In genomic region chr2:28681718-28682117, GRCm38 (mm10) we compare ENCODE assay signal across 9 mouse cellular contexts. TPM values are rescaled to one million over a fixed set of nuclear protein-coding genes. Genes with fewer than 3 reads are reported as not detected.
DNase-seq lines count a peak whose midpoint lies in the region; TF ChIP-seq lines count a peak whose summit lies in the region.
"Had no signal": no experiment of that assay in that cellular context is flagged by ENCODE, and none has a peak within 500 bp of the region (broad histone marks: within the 10 kb centered on the region; RNA-seq: fewer than 3 reads in every experiment).

No protein-coding gene starts in this region.

- no peaks in the 10 kb centered on the region for H3K9me3 ChIP-seq in midbrain, embryonic 10.5 days (replicated peaks)
- H3K9me3 ChIP-seq: embryonic facial prominence, embryonic 13.5 days had no signal

- WGBS in midbrain, embryonic 10.5 days, result 90% methylated on average over 4 of the region's 4 CpGs

- intact Hi-C loops in gastrocnemius, adult 2 months (cut with DNase I), result no loop called here

- DNase-seq in gastrocnemius, adult 2 months, result peak; percentile 48
- no peak for DNase-seq in gastrocnemius, postnatal 4 days (ENCODE audit: low spot score in 2 of 2)
- DNase-seq in 416B (ENCODE audit: low read depth), result peak; percentile 43
- peak; percentile 54 to 64 for DNase-seq in cerebellum, adult 18-20 months
- peak; percentile 69 to 77 for DNase-seq in kidney, postnatal 25 days
- no peak for DNase-seq in testis, postnatal 14 days (ENCODE audit: low spot score)
- no peak for DNase-seq in midbrain, embryonic 10.5 days (ENCODE audit: low spot score)
- no peak for DNase-seq in embryo, embryonic 11 days

- H3K4me3 ChIP-seq in gastrocnemius, adult 2 months, result no peak overlapping the region
- no peak overlapping the region for H3K4me3 ChIP-seq in midbrain, embryonic 10.5 days
- H3K4me3 ChIP-seq: embryonic facial prominence, embryonic 13.5 days had no signal

- peaks cover 100% of the 10 kb centered on the region for H3K36me3 ChIP-seq in midbrain, embryonic 10.5 days

- no peak overlapping the region for H3K27ac ChIP-seq in gastrocnemius, adult 2 months
- H3K27ac ChIP-seq in midbrain, embryonic 10.5 days (replicated peaks), result no peak overlapping the region
- H3K27ac ChIP-seq: embryonic facial prominence, embryonic 13.5 days had no signal

- no peaks in the 10 kb centered on the region for H3K4me1 ChIP-seq in midbrain, embryonic 10.5 days
- H3K4me1 ChIP-seq: embryonic facial prominence, embryonic 13.5 days had no signal

- no peak for TF ChIP-seq CTCF in gastrocnemius, adult 2 months (IDR thresholded peaks at IDR 0.05)

- H3K27me3 ChIP-seq in midbrain, embryonic 10.5 days (ENCODE audit: low read depth, poor library complexity, severe bottlenecking), result no peaks in the 10 kb centered on the region
- H3K27me3 ChIP-seq: embryonic facial prominence, embryonic 13.5 days had no signal

RNA-seq across cellular contexts. Expression of gene Spaca9, which starts 17.8 kb away (rescaled TPM):
- not detected for total RNA-seq in gastrocnemius, adult 2 months (2021)
- under 1 TPM in 1 of 2 experiments, not detected in 1; 0.88 TPM for total RNA-seq in gastrocnemius, postnatal 4 days (2021)
- 1.7 and 3.2 TPM in 2 replicates for polyA plus RNA-seq in midbrain, embryonic 10.5 days (2016; fragmentation: Nextera tagmentation; extraction: Ambion mirVana)

RNA-seq across cellular contexts. Expression of gene Ak8, which starts 18.2 kb away (rescaled TPM):
- not detected for total RNA-seq in gastrocnemius, adult 2 months (2021)
- total RNA-seq in gastrocnemius, postnatal 4 days (2021), result under 1 TPM in 1 of 2 experiments, not detected in 1; 0.23 TPM
- polyA plus RNA-seq in midbrain, embryonic 10.5 days (2016; fragmentation: Nextera tagmentation; extraction: Ambion mirVana), result 0.61 and 0.72 TPM in 2 replicates

RNA-seq across cellular contexts. Expression of gene Tsc1, which starts 40.7 kb away (rescaled TPM):
- total RNA-seq in gastrocnemius, adult 2 months (2021), result 10 to 100 TPM; 42.5 to 45.9 TPM
- total RNA-seq in gastrocnemius, postnatal 4 days (2021), result 10 to 100 TPM; 21.9 to 22.3 TPM
- polyA plus RNA-seq in midbrain, embryonic 10.5 days (2016; fragmentation: Nextera tagmentation; extraction: Ambion mirVana), result 21.7 and 25.7 TPM in 2 replicates

RNA-seq across cellular contexts. Expression of gene Gfi1b, which starts 59.9 kb away (rescaled TPM):
- not detected for total RNA-seq in gastrocnemius, adult 2 months (2021)
- under 1 TPM in 1 of 2 experiments, not detected in 1; 0.60 TPM for total RNA-seq in gastrocnemius, postnatal 4 days (2021)
- 4.3 and 4.5 TPM in 2 replicates for polyA plus RNA-seq in midbrain, embryonic 10.5 days (2016; fragmentation: Nextera tagmentation; extraction: Ambion mirVana)

Comparison
In these comparisons a context has a peak if more than half of its experiments do, and no peak if none do; other contexts are left out.
1. DNase-seq: peak in gastrocnemius, adult 2 months (single experiment), 416B (single experiment), cerebellum, adult 18-20 months (2 of 2) and kidney, postnatal 25 days (2 of 2); none in gastrocnemius, postnatal 4 days (0 of 2), testis, postnatal 14 days (single experiment), midbrain, embryonic 10.5 days (single experiment) and embryo, embryonic 11 days (single experiment).